Mouse (Mus musculus) kidney, adult 2 months (tissue): ENCODE data around the gene Rnaseh2b. TPM values are rescaled to one million over a fixed set of nuclear protein-coding genes. Genes with fewer than 3 reads are reported as not detected.

Experiments
- DNase-seq: peaks from one replicate; pipeline ENCODE4 v3.0.0; 2021
- H3K27ac ChIP-seq: fragments of 200-500 bp; 2 replicates; pipeline ENCODE4 v1.5.1; 2012; ENCODE audit warnings: low read depth, low read length, control low read depth, inconsistent platforms; ENCODE audit not compliant: insufficient read depth
- H3K27me3 ChIP-seq: fragments of 200-500 bp; replicated peaks from 2 replicates; pipeline ENCODE4 v1.6.1; 2012; ENCODE audit warnings: mild to moderate bottlenecking, moderate library complexity, low read length, inconsistent platforms; ENCODE audit not compliant: control insufficient read depth, insufficient read depth
- H3K36me3 ChIP-seq: fragments of 200-500 bp; 2 replicates; pipeline ENCODE4 v1.6.1; 2012; ENCODE audit warnings: mild to moderate bottlenecking, moderate library complexity, low read length, inconsistent platforms; ENCODE audit not compliant: control insufficient read depth, insufficient read depth
- H3K4me1 ChIP-seq: fragments of 200-500 bp; 2 replicates; pipeline ENCODE4 v1.6.1; 2011; ENCODE audit warnings: low read length; ENCODE audit not compliant: control insufficient read depth, insufficient read depth
- H3K4me3 ChIP-seq: fragments of 200-500 bp; 2 replicates; pipeline ENCODE4 v1.5.1; 2011; ENCODE audit warnings: mild to moderate bottlenecking, low read depth, low read length, control low read depth; ENCODE audit not compliant: insufficient read depth
- CTCF ChIP-seq: fragments of 200-500 bp; conservative IDR thresholded peaks from 2 replicates; pipeline ENCODE4 v1.5.1; 2011; ENCODE audit warnings: low read depth, mild to moderate bottlenecking, control low read depth, low read length, moderate library complexity, mixed read lengths; ENCODE audit not compliant: insufficient read depth, insufficient read length
- POLR2A ChIP-seq: fragments of 200-500 bp; IDR thresholded peaks from one replicate; pipeline ENCODE4 v1.6.1; 2011; ENCODE audit warnings: low read depth, low read length, control low read depth
- WGBS: fragments of 180-500 bp; shearing (Covaris S2); methylation state at CpG from one replicate; pipeline ENCODE4 v1.1.7; 2018; 5-methylcytosine and 5-hydroxymethylcytosine counted together
- polyA plus RNA-seq: library from polyadenylated mRNA; depleted of rRNA; stranded (reverse); fragments of >200 nt; gene quantifications from 2 replicates; pipeline ENCODE4 v1.2.3, GENCODE M21; 2012

The Rnaseh2b gene
- polyA plus RNA-seq, 1 experiment: 8.4 TPM

- H3K4me3 ChIP-seq: no peak overlapping the region
- 71% methylated on average over 2 of the region's 2 CpGs for WGBS
Measured at GRCm38 (mm10) chr14:62282974-62283373, 9.4 kb upstream of the Rnaseh2b start.

DNA sequence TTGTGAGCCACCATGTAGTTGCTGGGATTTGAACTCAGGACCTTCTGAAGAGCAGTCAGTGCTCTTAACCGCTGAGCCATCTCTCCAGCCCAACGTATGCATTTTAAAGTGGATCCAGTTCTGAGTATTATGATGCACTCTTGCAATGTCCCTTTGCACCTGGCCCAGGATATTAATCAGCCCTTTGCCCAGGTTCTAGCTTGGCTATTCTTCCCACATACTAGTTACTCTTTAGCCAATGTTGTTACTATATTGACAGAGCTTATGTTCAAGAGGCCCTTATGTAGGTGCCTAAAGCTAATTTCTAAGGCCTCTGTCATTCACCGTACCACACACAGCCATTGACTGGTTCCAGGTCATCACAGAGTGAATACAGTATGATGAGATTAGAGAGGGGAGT lies 3.7 kb upstream of the Rnaseh2b start:
- H3K27me3 ChIP-seq: no peaks in the 10 kb centered on the region
- H3K4me1 ChIP-seq: peaks cover 6% of the 10 kb centered on the region
- no peak overlapping the region for H3K27ac ChIP-seq
- whole genome bisulfite sequencing: 52% methylated on average over 3 of the region's 3 CpGs
- DNase-seq: peak; percentile 64
- TF ChIP-seq POLR2A: no peak
- TF ChIP-seq CTCF: no peak
- no peak overlapping the region for H3K4me3 ChIP-seq
- H3K36me3 ChIP-seq: no peaks in the 10 kb centered on the region

More at GRCm38 (mm10) chr14:62282974-62283373, 9.4 kb upstream of the Rnaseh2b start:
- Histone ChIP-seq H3K27ac (no peak overlapping the region), H3K4me1 (peaks cover 4% of the 10 kb centered on the region), H3K36me3 (no peaks in the 10 kb centered on the region), H3K27me3 (no peaks in the 10 kb centered on the region)
- TF ChIP-seq CTCF (no peak), POLR2A (no peak)
- no peak for DNase-seq

GRCm38 (mm10) chr14:62291406-62291987 lies 892 bp upstream of the Rnaseh2b start:
- peak; percentile 79 for DNase-seq
- WGBS: 69% methylated on average over 1 of the region's 1 CpGs
- Histone ChIP-seq H3K4me1 (peaks cover 6% of the 10 kb centered on the region), H3K27ac (peak overlapping the region; percentile 83), H3K27me3 (no peaks in the 10 kb centered on the region), H3K36me3 (no peaks in the 10 kb centered on the region), H3K4me3 (peak overlapping the region; percentile 40)
- TF ChIP-seq CTCF (no peak), POLR2A (no peak)

DNA sequence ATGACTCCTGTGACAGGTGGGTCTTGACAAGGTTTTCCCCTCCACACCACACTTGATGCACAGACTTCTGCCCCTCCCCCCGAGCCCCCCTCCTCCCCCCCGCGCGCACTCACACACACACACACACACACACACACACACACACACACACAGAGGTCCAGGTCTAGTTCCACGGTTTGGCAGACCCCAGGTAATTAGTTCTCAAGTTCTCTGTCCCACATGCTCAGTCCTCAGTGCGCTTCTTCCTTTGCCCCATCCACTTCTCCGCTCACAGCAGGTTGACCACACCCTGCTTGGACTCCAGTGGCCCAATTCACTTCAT lies 262 bp upstream of the Rnaseh2b start:
- no peak for DNase-seq
- Histone ChIP-seq H3K27me3 (no peaks in the 10 kb centered on the region), H3K36me3 (no peaks in the 10 kb centered on the region), H3K4me3 (peak overlapping the region; percentile 52), H3K4me1 (peaks cover 6% of the 10 kb centered on the region), H3K27ac (peak overlapping the region; percentile 75)
- 43% methylated on average over 7 of the region's 7 CpGs for WGBS
- TF ChIP-seq POLR2A: no peak
- TF ChIP-seq CTCF: no peak

DNA sequence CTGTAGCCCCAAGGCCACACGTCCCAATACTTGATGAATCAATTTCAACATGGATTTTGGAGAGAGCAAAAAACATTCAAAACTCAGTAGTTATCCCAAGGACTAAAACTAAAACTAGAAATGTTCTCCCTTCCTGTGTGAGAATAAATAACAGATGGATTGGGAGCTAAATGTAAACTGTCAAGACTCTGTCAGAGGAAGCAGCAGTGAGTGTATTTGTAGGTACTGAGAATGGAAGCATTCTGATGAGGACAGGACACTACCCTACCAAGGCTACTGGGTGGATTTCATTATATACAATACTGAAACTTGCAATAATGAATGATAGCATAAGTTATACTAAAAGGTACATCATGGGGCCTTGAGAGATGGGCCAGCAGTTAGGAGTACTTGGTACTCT lies 6.4 kb downstream of the Rnaseh2b start:
- Histone ChIP-seq H3K4me3 (no peak overlapping the region), H3K27me3 (no peaks in the 10 kb centered on the region), H3K36me3 (no peaks in the 10 kb centered on the region), H3K27ac (no peak overlapping the region), H3K4me1 (peaks cover 4% of the 10 kb centered on the region; the same call in 1 of the 2 replicates)
- 98% methylated on average over 1 of the region's 1 CpGs for WGBS
- DNase-seq: no peak
- no peak for TF ChIP-seq CTCF
- TF ChIP-seq POLR2A: no peak

DNA sequence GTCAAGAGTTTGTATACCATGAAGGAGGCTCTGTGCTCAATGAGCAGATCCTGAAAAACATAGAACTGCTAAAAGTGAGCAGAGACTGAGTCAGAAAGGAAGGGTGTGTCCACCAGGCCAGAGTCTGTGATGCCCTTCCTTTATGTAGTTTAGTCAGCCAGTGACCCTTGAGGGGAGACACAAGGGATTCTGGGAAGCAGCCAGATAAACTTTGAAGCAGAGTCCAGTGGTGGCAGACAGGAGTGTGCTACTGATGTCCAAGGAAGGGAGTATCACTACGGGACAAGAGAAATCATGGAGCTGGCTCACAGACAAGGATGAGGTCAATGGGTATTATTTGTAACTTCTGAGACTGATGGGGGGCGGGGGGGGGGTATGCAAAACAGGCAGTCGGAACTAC lies 7.6 kb downstream of the Rnaseh2b start:
- Histone ChIP-seq H3K4me3 (no peak overlapping the region), H3K36me3 (no peaks in the 10 kb centered on the region), H3K27me3 (no peaks in the 10 kb centered on the region), H3K4me1 (peaks cover 4% of the 10 kb centered on the region; the same call in 1 of the 2 replicates), H3K27ac (no peak overlapping the region)
- WGBS: 56% methylated on average over 3 of the region's 3 CpGs
- peak; percentile 75 for DNase-seq
- no peak for TF ChIP-seq CTCF
- TF ChIP-seq POLR2A: no peak

GRCm38 (mm10) chr14:62307555-62307954 lies 15.2 kb downstream of the Rnaseh2b start:
- Histone ChIP-seq H3K36me3 (no peaks in the 10 kb centered on the region), H3K4me1 (no peaks in the 10 kb centered on the region), H3K4me3 (no peak overlapping the region), H3K27me3 (no peaks in the 10 kb centered on the region), H3K27ac (no peak overlapping the region)
- TF ChIP-seq POLR2A (no peak), CTCF (no peak)
- 98% methylated on average over 1 of the region's 1 CpGs for WGBS
- no peak for DNase-seq

- TF ChIP-seq POLR2A (no peak), CTCF (no peak)
- Histone ChIP-seq H3K4me3 (no peak overlapping the region), H3K27me3 (no peaks in the 10 kb centered on the region), H3K4me1 (no peaks in the 10 kb centered on the region), H3K27ac (no peak overlapping the region), H3K36me3 (no peaks in the 10 kb centered on the region)
- 43% methylated on average over 2 of the region's 2 CpGs for WGBS
- no peak for DNase-seq
Measured at GRCm38 (mm10) chr14:62309026-62309425, 16.6 kb downstream of the Rnaseh2b start.
